Mouse (Mus musculus) brain, embryonic 14.5 days (tissue): ENCODE results near the gene Mob2.

Experiments
- CTCF ChIP-seq: fragments of 200-500 bp; IDR thresholded peaks from 2 replicates; pipeline ENCODE4 v1.5.1; 2012; ENCODE audit warnings: inconsistent platforms, mild to moderate bottlenecking, moderate library complexity, borderline replicate concordance; ENCODE audit not compliant: insufficient read depth, insufficient read length; ENCODE audit errors: extremely low read depth
- POLR2A ChIP-seq: fragments of 200-500 bp; IDR thresholded peaks from 2 replicates; pipeline ENCODE4 v1.6.1; 2012; ENCODE audit warnings: mild to moderate bottlenecking, inconsistent platforms, borderline replicate concordance; ENCODE audit not compliant: poor library complexity, insufficient read depth, insufficient read length, severe bottlenecking; ENCODE audit errors: extremely low read depth

- no peak for TF ChIP-seq CTCF
- TF ChIP-seq POLR2A: no peak
These were observed 7.6 kb upstream of the Mob2 start for GRCm38 (mm10) chr7:142068429-142068828.
